Mouse (Mus musculus) thymus, postnatal 14 days (tissue): Measurements from ENCODE around the gene Ddx58.

Source experiments
- DNase-seq: peaks from one replicate; pipeline ENCODE4 v3.0.0; 2021

The Ddx58 gene

GRCm38 (mm10) chr4:40180046-40180445, 59.6 kb downstream of the Ddx58 start:
- no peak for DNase-seq

- DNase-seq, result no peak
These were observed 61.0 kb downstream of the Ddx58 start for GRCm38 (mm10) chr4:40178584-40178983.

GRCm38 (mm10) chr4:40174321-40174720, 65.3 kb downstream of the Ddx58 start:
- DNase-seq, result no peak

GRCm38 (mm10) chr4:40172336-40172735, 67.3 kb downstream of the Ddx58 start:
- DNase-seq, result no peak

GRCm38 (mm10) chr4:40171477-40171876, 68.2 kb downstream of the Ddx58 start:
- DNase-seq, result no peak

- no peak for DNase-seq
These were observed 76.0 kb downstream of the Ddx58 start for GRCm38 (mm10) chr4:40163646-40164045.

- no peak for DNase-seq
These were observed 78.8 kb downstream of the Ddx58 start for GRCm38 (mm10) chr4:40160591-40161434.

- no peak for DNase-seq
These were observed 81.4 kb downstream of the Ddx58 start for GRCm38 (mm10) chr4:40158224-40158540.

- DNase-seq, result no peak
These were observed 82.0 kb downstream of the Ddx58 start for GRCm38 (mm10) chr4:40157500-40158223.

- no peak for DNase-seq
These were observed 82.8 kb downstream of the Ddx58 start for GRCm38 (mm10) chr4:40156582-40157499.

- DNase-seq, result no peak
These were observed 83.5 kb downstream of the Ddx58 start for GRCm38 (mm10) chr4:40156153-40156552.

GRCm38 (mm10) chr4:40155467-40155999, 84.1 kb downstream of the Ddx58 start:
- DNase-seq, result no peak

GRCm38 (mm10) chr4:40154751-40155150, 84.9 kb downstream of the Ddx58 start:
- DNase-seq, result no peak
